Mouse (Mus musculus): Measurements from ENCODE around the gene Cebpe.

DNA sequence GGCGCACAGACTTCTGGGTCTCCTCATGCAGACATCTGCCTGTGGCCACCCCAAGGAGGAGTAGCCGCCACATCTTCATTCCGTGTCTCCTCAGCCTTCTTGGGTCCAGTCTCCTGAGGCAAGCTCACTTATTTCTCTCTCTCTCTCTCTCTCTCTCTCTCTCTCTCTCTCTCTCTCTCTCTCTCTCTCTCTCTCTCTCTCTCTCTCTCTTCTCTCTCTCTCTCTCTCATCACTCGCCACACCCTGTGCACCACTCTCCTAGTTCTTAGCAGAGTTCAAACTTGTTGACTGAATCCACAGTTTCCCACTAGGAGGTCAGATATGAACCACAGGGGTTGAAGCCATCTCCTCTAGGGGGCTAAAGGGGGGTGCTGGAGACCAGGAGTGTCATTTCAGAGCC is 13.2 kb downstream of the Cebpe start, which contains the start of gene Gm29776:
- TF ChIP-seq POLR2A (IDR thresholded peaks at IDR 0.05; ENCODE audit: insufficient read depth, low read depth, low read length), result no peak
- no peak for TF ChIP-seq CTCF (IDR thresholded peaks at IDR 0.05)

Data from heart, adult 2 months (tissue).